Mouse (Mus musculus): ENCODE measurements around the gene Sarnp. TPM values are rescaled to one million over a fixed set of nuclear protein-coding genes. Genes with fewer than 3 reads are reported as not detected.

Sarnp gene
- polyA plus RNA-seq, 1 experiment from 2014 or later = 208 TPM

DNA sequence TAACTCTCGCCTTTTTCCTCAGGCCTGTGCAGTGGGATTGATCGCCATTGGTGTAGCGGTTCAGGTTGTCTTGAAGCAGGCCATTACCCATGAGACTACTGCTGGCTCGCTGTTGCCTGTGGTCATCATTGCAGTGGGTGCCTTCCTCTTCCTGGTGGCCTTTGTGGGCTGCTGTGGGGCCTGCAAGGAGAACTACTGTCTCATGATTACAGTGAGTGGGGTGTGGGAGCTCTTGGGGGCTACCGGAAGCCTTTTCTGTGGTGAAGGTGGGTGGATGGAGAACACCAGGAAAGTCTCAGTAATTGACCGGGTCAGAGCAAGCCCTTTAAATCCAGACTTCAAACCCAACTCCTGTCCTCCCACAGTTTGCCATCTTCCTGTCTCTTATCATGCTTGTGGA is 94.3 kb downstream of the Sarnp start:
- peak overlapping the region; percentile 91 for H3K4me3 ChIP-seq (replicated peaks)
- H3K36me3 ChIP-seq = peaks cover 46% of the 10 kb centered on the region
- WGBS = 83% methylated on average over 6 of the region's 6 CpGs
- H3K9me3 ChIP-seq (replicated peaks) = no peaks in the 10 kb centered on the region
- H3K9ac ChIP-seq = no peak overlapping the region
- H3K4me1 ChIP-seq = peaks cover 36% of the 10 kb centered on the region
- H3K27ac ChIP-seq = 0 out of 2 replicates have a peak overlapping the region, but pooled peaks have one; percentile 15
- ATAC-seq (replicated peaks; ENCODE audit: low FRiP score) = no peak
- no peaks in the 10 kb centered on the region for H3K27me3 ChIP-seq
- H3K4me2 ChIP-seq = peak overlapping the region; percentile 71

DNA sequence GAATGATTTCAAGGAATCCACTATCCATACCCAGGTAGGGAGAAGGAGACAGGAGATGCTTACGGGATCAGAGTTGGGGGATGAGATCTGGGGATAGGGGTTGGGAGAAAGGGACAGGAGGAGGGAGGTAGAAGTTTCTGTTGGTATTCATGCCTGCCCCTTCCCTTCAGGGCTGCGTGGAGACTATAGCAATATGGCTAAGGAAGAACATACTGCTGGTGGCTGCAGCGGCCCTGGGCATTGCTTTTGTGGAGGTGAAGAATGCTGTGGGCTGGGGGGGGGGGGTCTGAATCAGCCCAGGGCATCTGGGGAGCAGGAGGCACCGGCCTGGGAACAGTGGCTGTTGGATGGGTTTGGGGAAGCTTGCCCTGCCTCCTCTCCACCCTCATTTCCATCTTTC is 95.1 kb downstream of the Sarnp start:
- Histone ChIP-seq H3K27ac (no peak overlapping the region), H3K36me3 (peaks cover 54% of the 10 kb centered on the region), H3K4me3 (replicated peaks) (no peak overlapping the region), H3K27me3 (no peaks in the 10 kb centered on the region), H3K4me1 (peaks cover 36% of the 10 kb centered on the region), H3K9ac (no peak overlapping the region), H3K9me3 (replicated peaks) (no peaks in the 10 kb centered on the region), H3K4me2 (peak overlapping the region; percentile 71; the same call in 1 of the 2 replicates)
- WGBS = 88% methylated on average over 4 of the region's 4 CpGs
- no peak for ATAC-seq (replicated peaks; ENCODE audit: low FRiP score)

DNA sequence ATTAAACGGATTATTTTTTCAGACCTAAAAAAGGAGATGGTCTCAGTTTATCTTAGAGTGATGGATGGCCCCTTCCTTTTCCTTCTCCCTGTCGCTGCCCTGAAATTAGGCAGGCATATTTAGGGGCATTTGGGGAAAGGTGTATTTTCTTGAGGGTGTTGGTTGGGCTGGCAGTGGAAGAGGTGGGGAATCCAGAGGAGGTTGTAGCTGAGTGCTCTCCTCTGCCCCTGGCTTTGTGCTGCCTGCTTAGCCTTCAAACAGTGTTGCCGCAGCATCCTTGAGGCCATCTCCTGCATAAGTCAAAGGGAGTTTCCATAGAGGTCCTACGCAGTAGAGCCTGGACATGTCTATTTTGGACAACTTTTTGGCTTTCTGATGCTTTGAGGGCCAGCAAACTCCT is 95.7 kb downstream of the Sarnp start:
- H3K9ac ChIP-seq = no peak overlapping the region
- H3K4me2 ChIP-seq = no peak overlapping the region
- H3K4me3 ChIP-seq (replicated peaks) = no peak overlapping the region
- H3K27ac ChIP-seq = no peak overlapping the region
- H3K27me3 ChIP-seq = no peaks in the 10 kb centered on the region
- H3K36me3 ChIP-seq = peaks cover 60% of the 10 kb centered on the region
- no peak for ATAC-seq (replicated peaks; ENCODE audit: low FRiP score)
- WGBS = 76% methylated on average over 4 of the region's 4 CpGs
- no peaks in the 10 kb centered on the region for H3K9me3 ChIP-seq (replicated peaks)
- H3K4me1 ChIP-seq = peaks cover 36% of the 10 kb centered on the region

DNA sequence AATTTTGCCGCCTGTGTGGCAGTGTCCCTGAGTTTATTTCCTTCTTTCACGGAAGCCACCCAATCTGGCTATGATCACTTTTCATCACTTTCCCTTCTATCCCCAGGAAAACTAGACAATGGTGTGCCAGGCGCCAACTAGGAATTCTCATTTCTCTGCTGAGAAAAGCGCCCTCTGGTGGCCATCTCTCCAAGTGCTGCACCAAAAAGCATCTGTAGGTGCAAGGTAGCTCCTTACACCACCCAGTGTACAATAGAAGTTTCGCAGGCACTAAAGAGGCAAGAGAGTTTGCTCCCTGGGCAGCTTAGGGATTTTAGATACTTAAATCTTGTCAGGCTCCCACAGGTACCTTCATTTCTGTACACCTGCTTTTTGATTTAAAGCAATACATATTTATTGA is 96.1 kb downstream of the Sarnp start:
- Histone ChIP-seq H3K27me3 (no peaks in the 10 kb centered on the region), H3K9me3 (replicated peaks) (no peaks in the 10 kb centered on the region), H3K4me2 (no peak overlapping the region), H3K36me3 (peaks cover 64% of the 10 kb centered on the region), H3K4me3 (replicated peaks) (no peak overlapping the region), H3K9ac (no peak overlapping the region), H3K27ac (0 out of 2 replicates have a peak overlapping the region, but pooled peaks have one; percentile 37), H3K4me1 (peaks cover 38% of the 10 kb centered on the region)
- WGBS = 8% methylated on average over 5 of the region's 5 CpGs
- ATAC-seq (replicated peaks; ENCODE audit: low FRiP score) = no peak

DNA sequence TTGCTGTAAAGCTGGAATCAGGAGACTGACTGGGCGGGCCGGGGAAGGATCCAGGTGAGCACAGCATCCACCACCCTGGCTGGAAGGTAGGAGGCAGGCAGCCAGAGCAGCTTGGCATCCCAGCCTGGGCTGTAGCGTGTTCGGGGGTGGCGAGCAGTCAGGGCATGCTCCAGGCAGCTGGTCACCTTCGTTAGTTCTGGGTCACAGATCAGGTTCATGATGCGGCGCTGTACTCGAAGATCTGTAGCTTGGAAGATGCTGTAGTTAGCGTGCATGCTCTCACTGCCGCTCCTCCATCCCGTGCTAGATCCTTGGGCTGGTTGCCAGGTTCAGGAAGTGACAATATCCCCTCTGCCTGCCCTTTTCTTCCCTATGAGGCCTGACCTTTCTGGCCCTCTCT is 96.6 kb downstream of the Sarnp start:
- no peak overlapping the region for H3K9ac ChIP-seq

DNA sequence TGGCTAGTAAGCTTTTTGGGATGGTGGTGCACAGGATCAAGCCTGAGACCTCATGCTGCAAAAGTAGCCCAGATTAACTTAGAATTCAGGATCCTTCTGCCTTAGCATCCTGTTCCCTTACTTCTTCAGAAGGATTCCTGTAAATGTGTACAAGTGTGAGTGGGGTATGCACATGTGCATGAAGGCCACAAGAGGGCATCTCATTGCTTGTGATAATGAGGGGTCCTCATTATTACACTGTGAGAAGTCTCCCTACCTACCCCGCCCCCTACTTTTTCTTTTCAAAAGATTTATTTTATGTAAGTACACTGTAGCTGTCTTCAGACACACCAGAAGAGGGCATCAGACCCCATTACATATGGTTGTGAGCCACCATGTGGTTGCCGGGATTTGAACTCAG is 98.4 kb downstream of the Sarnp start:
- H3K9me3 ChIP-seq (replicated peaks) = no peaks in the 10 kb centered on the region
- ATAC-seq (replicated peaks; ENCODE audit: low FRiP score) = no peak
- no peaks in the 10 kb centered on the region for H3K27me3 ChIP-seq
- H3K36me3 ChIP-seq = peaks cover 70% of the 10 kb centered on the region
- H3K27ac ChIP-seq = no peak overlapping the region
- H3K9ac ChIP-seq = no peak overlapping the region
- no peak overlapping the region for H3K4me2 ChIP-seq
- H3K4me3 ChIP-seq (replicated peaks) = no peak overlapping the region
- WGBS = 94% methylated on average over 2 of the region's 2 CpGs
- peaks cover 48% of the 10 kb centered on the region for H3K4me1 ChIP-seq

More for the DNA sequence above, 96.6 kb downstream of the Sarnp start:
- peaks cover 67% of the 10 kb centered on the region for H3K36me3 ChIP-seq
- 66% methylated on average over 12 of the region's 12 CpGs for WGBS
- H3K27me3 ChIP-seq = no peaks in the 10 kb centered on the region
- H3K9me3 ChIP-seq (replicated peaks) = no peaks in the 10 kb centered on the region
- ATAC-seq (replicated peaks; ENCODE audit: low FRiP score) = no peak
- H3K4me2 ChIP-seq = no peak overlapping the region
- H3K4me3 ChIP-seq (replicated peaks) = no peak overlapping the region
- H3K4me1 ChIP-seq = peaks cover 40% of the 10 kb centered on the region
- H3K27ac ChIP-seq = peak overlapping the region; percentile 37; the same call in 1 of the 2 replicates

DNA sequence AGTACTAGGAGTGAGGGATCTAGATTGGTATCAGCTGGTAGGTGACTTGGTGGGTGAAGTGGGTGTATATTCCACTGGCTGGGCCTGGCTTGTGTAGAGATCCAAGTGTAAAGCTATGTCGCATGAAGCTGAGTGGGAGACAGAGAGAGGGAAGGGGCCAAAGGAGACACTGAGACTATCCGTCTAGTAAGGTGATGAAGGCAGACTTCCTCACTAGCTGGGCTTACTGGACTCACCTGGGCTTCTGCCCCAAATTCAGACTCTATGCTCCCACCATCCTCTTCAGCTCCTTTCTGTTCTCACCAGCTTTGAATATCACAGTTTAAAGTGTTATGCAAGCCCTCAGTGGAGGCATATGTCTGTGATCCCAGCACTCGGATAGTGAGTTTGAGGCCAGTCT is 99.5 kb downstream of the Sarnp start:
- no peaks in the 10 kb centered on the region for H3K9me3 ChIP-seq (replicated peaks)
- H3K36me3 ChIP-seq = peaks cover 66% of the 10 kb centered on the region
- H3K27ac ChIP-seq = no peak overlapping the region
- WGBS = 88% methylated on average over 3 of the region's 3 CpGs
- H3K9ac ChIP-seq = no peak overlapping the region
- no peak for ATAC-seq (replicated peaks; ENCODE audit: low FRiP score)
- peaks cover 48% of the 10 kb centered on the region for H3K4me1 ChIP-seq
- H3K4me3 ChIP-seq (replicated peaks) = no peak overlapping the region
- no peak overlapping the region for H3K4me2 ChIP-seq
- H3K27me3 ChIP-seq = no peaks in the 10 kb centered on the region

DNA sequence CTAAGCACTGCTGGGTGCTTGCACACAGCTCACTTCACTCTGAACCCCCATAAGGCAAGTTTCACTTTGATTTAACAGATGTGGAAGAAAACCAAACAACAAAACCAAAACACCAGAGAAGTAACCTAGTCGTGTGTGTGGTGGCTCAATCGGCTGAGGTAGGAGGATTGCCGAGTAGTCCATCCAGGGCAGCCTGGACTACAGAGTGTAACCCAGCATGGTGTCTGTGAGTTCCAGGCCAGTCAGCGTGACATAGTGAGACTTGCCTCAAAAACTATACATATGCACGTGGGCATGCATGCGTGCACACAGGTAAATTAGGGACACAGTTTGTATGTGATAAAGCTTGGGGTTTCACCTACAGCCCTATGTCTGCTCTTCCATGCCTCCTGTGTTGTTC is 100.3 kb downstream of the Sarnp start:
- H3K27ac ChIP-seq = no peak overlapping the region
- H3K9me3 ChIP-seq (replicated peaks) = no peaks in the 10 kb centered on the region
- no peaks in the 10 kb centered on the region for H3K27me3 ChIP-seq
- no peak overlapping the region for H3K9ac ChIP-seq
- H3K36me3 ChIP-seq = peaks cover 59% of the 10 kb centered on the region
- 88% methylated on average over 6 of the region's 6 CpGs for WGBS
- no peak overlapping the region for H3K4me3 ChIP-seq (replicated peaks)
- peaks cover 54% of the 10 kb centered on the region for H3K4me1 ChIP-seq
- no peak overlapping the region for H3K4me2 ChIP-seq
- ATAC-seq (replicated peaks; ENCODE audit: low FRiP score) = no peak

DNA sequence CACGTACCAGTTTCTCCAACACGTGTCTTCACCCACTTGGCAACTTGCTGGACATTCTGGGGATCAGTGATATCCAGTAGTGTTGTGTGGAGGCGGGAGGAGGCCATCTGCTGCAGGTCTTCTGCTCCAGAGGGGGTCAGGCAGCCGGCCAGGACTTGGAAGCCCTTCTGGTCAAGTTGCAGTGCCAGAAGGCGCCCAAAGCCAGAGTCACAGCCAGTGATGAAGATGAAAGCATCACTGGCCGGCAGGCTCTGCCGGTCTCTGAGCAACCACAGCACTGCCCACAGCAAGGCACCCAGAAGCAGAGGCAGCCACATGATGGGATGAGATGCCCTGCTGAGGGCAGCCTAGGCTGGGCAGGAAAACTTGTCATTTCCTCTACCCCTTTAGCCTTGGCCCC is 101.1 kb downstream of the Sarnp start:
- 79% methylated on average over 7 of the region's 7 CpGs for WGBS
- Histone ChIP-seq H3K27ac (peak overlapping the region; percentile 70), H3K9ac (no peak overlapping the region), H3K4me1 (peaks cover 53% of the 10 kb centered on the region), H3K4me3 (replicated peaks) (no peak overlapping the region), H3K27me3 (no peaks in the 10 kb centered on the region), H3K36me3 (peaks cover 54% of the 10 kb centered on the region), H3K4me2 (no peak overlapping the region), H3K9me3 (replicated peaks) (no peaks in the 10 kb centered on the region)
- ATAC-seq (replicated peaks; ENCODE audit: low FRiP score) = no peak

DNA sequence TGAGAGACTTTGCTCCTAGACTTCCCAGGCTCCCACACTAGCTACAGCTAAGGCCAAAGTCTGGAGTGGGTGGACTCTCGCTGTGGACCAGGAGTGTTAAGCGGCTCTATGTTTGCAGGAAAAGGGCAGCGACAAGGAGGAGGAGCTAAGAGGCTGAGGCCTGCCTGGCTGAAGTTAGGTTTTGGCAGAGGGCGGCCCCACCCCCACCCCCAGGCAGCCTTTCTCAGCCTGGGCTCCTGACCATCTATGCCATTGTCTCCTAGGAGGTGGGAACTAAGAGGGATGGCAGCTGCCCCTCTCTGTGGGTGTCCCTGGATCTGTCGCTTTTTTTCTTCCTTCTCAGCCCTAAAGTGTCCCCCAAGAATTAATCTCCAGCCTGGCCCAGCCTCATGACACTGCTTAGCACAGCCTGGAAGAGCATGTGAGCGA is 102.1 kb downstream of the Sarnp start:
- Histone ChIP-seq H3K9me3 (replicated peaks) (no peaks in the 10 kb centered on the region), H3K27me3 (no peaks in the 10 kb centered on the region), H3K27ac (peak overlapping the region; percentile 70), H3K4me1 (peaks cover 52% of the 10 kb centered on the region), H3K36me3 (peaks cover 44% of the 10 kb centered on the region), H3K4me3 (replicated peaks) (no peak overlapping the region), H3K4me2 (no peak overlapping the region), H3K9ac (no peak overlapping the region)
- ATAC-seq (replicated peaks; ENCODE audit: low FRiP score) = 0 out of 2 replicates have a peak, but pooled peaks have one; percentile 3
- 36% methylated on average over 6 of the region's 6 CpGs for WGBS

DNA sequence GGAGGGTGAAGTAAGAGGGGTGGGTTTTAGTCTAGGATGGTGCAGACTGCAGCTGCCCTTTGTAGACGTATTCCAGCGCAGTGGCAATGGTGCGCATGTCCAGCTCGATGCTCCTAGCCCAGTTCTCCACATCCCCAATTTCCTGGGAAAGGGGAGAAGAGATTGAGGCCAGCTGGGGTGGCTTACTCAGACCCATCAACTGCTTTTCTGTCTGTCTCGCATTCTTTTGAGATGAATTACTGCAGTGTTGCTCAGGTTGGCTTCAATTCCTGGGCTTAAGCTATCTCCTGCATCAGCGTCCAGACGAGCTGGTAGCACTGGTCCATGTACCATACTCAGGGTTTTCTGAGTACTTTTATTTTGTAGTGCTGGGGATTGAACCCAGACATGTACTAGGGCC is 102.8 kb downstream of the Sarnp start:
- Histone ChIP-seq H3K9ac (no peak overlapping the region), H3K27ac (peak overlapping the region; percentile 70), H3K27me3 (no peaks in the 10 kb centered on the region), H3K4me3 (replicated peaks) (no peak overlapping the region), H3K4me2 (no peak overlapping the region), H3K9me3 (replicated peaks) (no peaks in the 10 kb centered on the region), H3K36me3 (peaks cover 37% of the 10 kb centered on the region), H3K4me1 (peaks cover 52% of the 10 kb centered on the region)
- 82% methylated on average over 7 of the region's 7 CpGs for WGBS
- ATAC-seq (replicated peaks; ENCODE audit: low FRiP score) = no peak

DNA sequence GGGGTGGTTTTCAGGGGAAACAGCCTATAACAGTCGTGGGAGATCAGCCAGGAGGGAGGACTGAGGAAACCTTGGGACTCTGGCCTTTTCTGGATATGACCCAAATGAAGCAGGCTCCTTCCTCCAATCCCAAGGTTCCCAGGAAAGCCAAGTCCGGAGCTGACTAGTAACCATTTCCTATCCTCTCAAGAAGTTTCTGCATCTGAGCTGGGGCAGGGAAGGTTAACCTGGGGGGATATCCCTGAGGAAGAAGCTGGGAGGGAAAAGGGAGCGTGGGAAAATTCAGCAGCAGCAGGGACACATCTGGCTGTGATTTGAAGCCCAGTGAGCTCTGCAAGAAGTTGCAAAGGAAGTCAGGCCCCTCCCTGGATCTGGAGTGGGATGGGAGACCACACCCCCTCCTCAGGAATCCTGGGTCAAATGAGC is 103.6 kb downstream of the Sarnp start:
- Histone ChIP-seq H3K9me3 (replicated peaks) (no peaks in the 10 kb centered on the region), H3K4me1 (peaks cover 52% of the 10 kb centered on the region), H3K9ac (no peak overlapping the region), H3K27ac (peak overlapping the region; percentile 70), H3K36me3 (peaks cover 29% of the 10 kb centered on the region), H3K4me2 (0 out of 2 replicates have a peak overlapping the region, but pooled peaks have one; percentile 1), H3K27me3 (no peaks in the 10 kb centered on the region), H3K4me3 (replicated peaks) (no peak overlapping the region)
- WGBS = 47% methylated on average over 3 of the region's 3 CpGs
- no peak for ATAC-seq (replicated peaks; ENCODE audit: low FRiP score)

DNA sequence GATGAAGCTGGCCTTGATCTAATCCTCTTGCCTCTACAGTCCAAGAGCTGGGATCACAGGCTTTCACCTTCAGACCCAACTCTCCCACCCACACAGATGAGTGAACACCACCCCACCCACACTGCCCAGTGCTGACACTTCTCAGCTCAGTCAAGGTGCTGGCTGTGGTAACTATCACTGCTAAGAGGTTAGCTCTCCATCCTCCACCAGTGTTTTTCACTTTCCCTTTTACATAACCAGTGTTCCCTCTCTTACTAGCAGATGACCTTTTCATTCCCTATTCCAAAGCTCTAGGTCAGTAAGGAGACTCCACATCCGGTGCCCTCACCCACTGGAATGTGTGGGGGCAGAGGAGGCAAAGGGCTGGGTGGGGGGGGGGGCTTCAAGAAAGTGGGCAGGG is 104.1 kb downstream of the Sarnp start:
- no peak overlapping the region; the same call in 1 of the 2 replicates for H3K9ac ChIP-seq
- H3K4me2 ChIP-seq = peak overlapping the region; percentile 85; the same call in 1 of the 2 replicates
- no peak for ATAC-seq (replicated peaks; ENCODE audit: low FRiP score)
- peak overlapping the region; percentile 70 for H3K27ac ChIP-seq
- no peak overlapping the region for H3K4me3 ChIP-seq (replicated peaks)
- peaks cover 26% of the 10 kb centered on the region for H3K36me3 ChIP-seq
- no peaks in the 10 kb centered on the region for H3K9me3 ChIP-seq (replicated peaks)
- WGBS = 40% methylated on average over 1 of the region's 1 CpGs
- H3K27me3 ChIP-seq = no peaks in the 10 kb centered on the region
- H3K4me1 ChIP-seq = peaks cover 52% of the 10 kb centered on the region
